In the genomic region with DNA sequence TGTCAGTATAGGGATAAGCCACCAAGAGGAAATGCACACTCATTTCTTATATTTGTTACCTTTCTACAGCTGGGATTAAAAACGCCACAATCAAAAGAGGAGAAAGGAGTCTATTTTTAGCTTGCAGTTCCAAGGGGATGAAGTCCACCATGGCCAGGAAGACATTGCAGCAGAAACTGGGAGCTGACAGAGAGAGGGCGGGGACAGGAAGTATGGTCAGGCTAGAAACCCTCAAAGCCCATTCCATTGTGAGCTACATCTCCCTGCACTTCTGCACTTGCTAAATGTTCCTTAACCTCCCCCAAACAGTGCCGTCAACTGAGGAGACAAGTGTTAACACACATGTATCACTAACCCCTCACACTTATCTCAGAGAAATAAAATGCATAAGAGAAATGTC, we compare ENCODE assay signal across 30 mouse cellular contexts. TPM values are rescaled to one million over a fixed set of nuclear protein-coding genes. Genes with fewer than 3 reads are reported as not detected.
DNase-seq lines count a peak whose midpoint lies in the region; ATAC-seq lines count a peak whose summit lies in the region.
"Had no signal": no experiment of that assay in that cellular context is flagged by ENCODE, and none has a peak within 500 bp of the region (broad histone marks: within the 10 kb centered on the region; RNA-seq: fewer than 3 reads in every experiment).

No protein-coding gene starts in this region.

- no peaks in the 10 kb centered on the region for H3K36me3 ChIP-seq in intestine, embryonic 15.5 days
- H3K36me3 ChIP-seq in embryonic facial prominence, embryonic 10.5 days (replicated peaks): no peaks in the 10 kb centered on the region
- H3K36me3 ChIP-seq: embryonic facial prominence, embryonic 12.5 days; G1E; hindbrain, embryonic 12.5 days; limb, embryonic 12.5 days; liver, embryonic 15.5 days; midbrain, embryonic 13.5 days had no signal

- H3K4me3 ChIP-seq in intestine, embryonic 15.5 days (replicated peaks): no peak overlapping the region
- no peak overlapping the region for H3K4me3 ChIP-seq in embryonic facial prominence, embryonic 10.5 days
- H3K4me3 ChIP-seq: embryonic facial prominence, embryonic 12.5 days; heart, adult 2 months; hindbrain, embryonic 12.5 days; limb, embryonic 12.5 days; liver, embryonic 15.5 days; midbrain, embryonic 13.5 days had no signal

- H3K27me3 ChIP-seq in intestine, embryonic 15.5 days (replicated peaks): no peaks in the 10 kb centered on the region
- no peaks in the 10 kb centered on the region for H3K27me3 ChIP-seq in embryonic facial prominence, embryonic 10.5 days (replicated peaks; ENCODE audit: low read depth, poor library complexity, severe bottlenecking)
- H3K27me3 ChIP-seq: embryonic facial prominence, embryonic 12.5 days; hindbrain, embryonic 12.5 days; limb, embryonic 12.5 days; liver, embryonic 15.5 days; midbrain, embryonic 13.5 days; Patski had no signal

- H3K4me1 ChIP-seq in intestine, embryonic 15.5 days (replicated peaks): peaks cover 8% of the 10 kb centered on the region
- peaks cover 24% of the 10 kb centered on the region for H3K4me1 ChIP-seq in embryonic facial prominence, embryonic 10.5 days

- no peak overlapping the region for H3K4me2 ChIP-seq in intestine, embryonic 15.5 days (replicated peaks)
- H3K4me2 ChIP-seq: embryonic facial prominence, embryonic 12.5 days; hindbrain, embryonic 12.5 days; limb, embryonic 12.5 days; liver, embryonic 15.5 days; lung, embryonic 14.5 days; midbrain, embryonic 13.5 days had no signal

- WGBS in intestine, embryonic 15.5 days: 64% methylated on average over 3 of the region's 3 CpGs
- 82% methylated on average over 3 of the region's 3 CpGs for WGBS in embryonic facial prominence, embryonic 10.5 days

- no peak overlapping the region for H3K9ac ChIP-seq in intestine, embryonic 15.5 days
- H3K9ac ChIP-seq: embryonic facial prominence, embryonic 12.5 days; hindbrain, embryonic 12.5 days; limb, embryonic 12.5 days; liver, embryonic 15.5 days; lung, embryonic 14.5 days; midbrain, embryonic 13.5 days had no signal

- DNase-seq in heart, adult 11 months: peak; percentile 84
- DNase-seq in heart, adult 8-10 months (ENCODE audit: low spot score): no peak
- DNase-seq in 416B (ENCODE audit: low read depth): peak; percentile 35
- DNase-seq in embryonic facial prominence, embryonic 10.5 days (ENCODE audit: low spot score): no peak
- DNase-seq in layer of hippocampus, adult 11-12 months (ENCODE audit: low spot score): no peak
- DNase-seq: adrenal gland, postnatal 10 days; cerebellum, adult 8-10 months; cerebellum, postnatal 25 days; gastrocnemius, postnatal 25 days; heart, postnatal 14 days; kidney, adult 18-20 months; kidney, postnatal 10 days; lung, embryonic 14.5 days; lung, postnatal 14 days; retina, postnatal 1 day; right cerebral cortex, postnatal 14 days; thymus, adult 18-20 months; thymus, postnatal 36 days had no signal

- H3K9me3 ChIP-seq in intestine, embryonic 15.5 days: no peaks in the 10 kb centered on the region
- no peaks in the 10 kb centered on the region for H3K9me3 ChIP-seq in embryonic facial prominence, embryonic 10.5 days
- H3K9me3 ChIP-seq: embryonic facial prominence, embryonic 12.5 days; G1E; hindbrain, embryonic 12.5 days; limb, embryonic 12.5 days; liver, embryonic 15.5 days; midbrain, embryonic 13.5 days had no signal

- ATAC-seq in intestine, embryonic 15.5 days: peak; percentile 46
- peak; percentile 64 for ATAC-seq in megakaryocyte progenitor cell, adult 5-6 weeks (replicated peaks; ENCODE audit: poor library complexity)
- ATAC-seq: forebrain, embryonic 14.5 days; hindbrain, postnatal 0 days; midbrain, embryonic 13.5 days; Patski had no signal

- peak overlapping the region; percentile 68 for H3K27ac ChIP-seq in intestine, embryonic 15.5 days
- H3K27ac ChIP-seq in embryonic facial prominence, embryonic 10.5 days (replicated peaks): no peak overlapping the region
- H3K27ac ChIP-seq: embryonic facial prominence, embryonic 12.5 days; heart, adult 2 months; hindbrain, embryonic 12.5 days; hindbrain, postnatal 0 days; limb, embryonic 12.5 days; liver, embryonic 15.5 days; midbrain, embryonic 13.5 days had no signal

RNA-seq across cellular contexts. Expression of a gene that starts 5.4 kb away (rescaled TPM):
- 100 to 1,000 TPM; 236 to 260 (median 252) TPM for total RNA-seq in heart, adult 8-10 months (2022)
- polyA plus RNA-seq in intestine, embryonic 15.5 days (2015; fragmentation: Nextera tagmentation; extraction: Ambion mirVana): 105 and 111 TPM in 2 replicates
- total RNA-seq in megakaryocyte progenitor cell, adult 5-6 weeks (2015): 94.4 and 97.8 TPM in 2 replicates
- total RNA-seq in megakaryocyte progenitor cell, adult 5-6 weeks (2017): 63.2 and 70.4 TPM in 2 replicates
- polyA plus RNA-seq in embryonic facial prominence, embryonic 10.5 days (2016; fragmentation: Nextera tagmentation; extraction: Ambion mirVana): 42.8 and 54.1 TPM in 2 replicates

Comparison
In these comparisons a context has a peak if more than half of its experiments do, and no peak if none do; other contexts are left out.
1. DNase-seq: peak in heart, adult 11 months (single experiment) and 416B (single experiment); none in heart, adult 8-10 months (single experiment), embryonic facial prominence, embryonic 10.5 days (single experiment) and layer of hippocampus, adult 11-12 months (single experiment).